In genomic region chrX:164541436-164542317, GRCm38 (mm10) we compare ENCODE assay signal across 9 mouse cellular contexts. TPM values are rescaled to one million over a fixed set of nuclear protein-coding genes. Genes with fewer than 3 reads are reported as not detected.
DNase-seq lines count a peak whose midpoint lies in the region; ATAC-seq and TF ChIP-seq lines count a peak whose summit lies in the region.
"Had no signal": no experiment of that assay in that cellular context is flagged by ENCODE, and none has a peak within 500 bp of the region (broad histone marks: within the 10 kb centered on the region; RNA-seq: fewer than 3 reads in every experiment).

No protein-coding gene starts in this region.

- DNase-seq in cerebellum, postnatal 25 days: peak; percentile 4 to 5
- no peak for DNase-seq in left cerebral cortex, adult 2 months (ENCODE audit: extremely low spot score in 1 of 2, low spot score in 2 of 2)
- DNase-seq in left cerebral cortex, adult 9 months (ENCODE audit: low spot score in 2 of 2): no peak
- DNase-seq in embryo, embryonic 10 days (ENCODE audit: low spot score): peak; percentile 69
- peak; percentile 59 for DNase-seq in mesoderm, embryonic 11.5 days (ENCODE audit: low read depth, low spot score)
- DNase-seq in B cell, adult 2 months: no peak
- DNase-seq in right cerebral cortex, postnatal 10 days (ENCODE audit: low spot score in 2 of 2): no peak

- no peak for ATAC-seq in cerebellum, adult (ENCODE audit: insufficient number of reproducible peaks, low FRiP score, low TSS enrichment)

- TF ChIP-seq CTCF in left cerebral cortex, adult 2 months (IDR thresholded peaks at IDR 0.05): peak; percentile 58

- intact Hi-C loops in left cerebral cortex, adult 2 months (cut with DNase I): loop anchor here (2.0 to 5.0 kb wide), 4 partner anchors 651 to 1621 kb away; partner anchors contain the start of gene Glra2

- H3K27ac ChIP-seq in left cerebral cortex, adult 2 months: no peak overlapping the region

- H3K4me3 ChIP-seq in left cerebral cortex, adult 2 months: no peak overlapping the region

RNA-seq across cellular contexts. Expression of gene Asb9, which starts 35.5 kb away (rescaled TPM):
- not detected for total RNA-seq in left cerebral cortex, adult 2 months (2021)
- total RNA-seq: G1E had no signal

Comparison
In these comparisons a context has a peak if more than half of its experiments do, and no peak if none do; other contexts are left out.
1. DNase-seq: peak in cerebellum, postnatal 25 days (2 of 2), embryo, embryonic 10 days (single experiment) and mesoderm, embryonic 11.5 days (single experiment); none in left cerebral cortex, adult 2 months (0 of 2), left cerebral cortex, adult 9 months (0 of 2), B cell, adult 2 months (0 of 2) and right cerebral cortex, postnatal 10 days (0 of 2).